Mouse (Mus musculus) megakaryocyte, adult 5-6 weeks (primary cell): ENCODE data around the gene Guca2a. TPM values are rescaled to one million over a fixed set of nuclear protein-coding genes. Genes with fewer than 3 reads are reported as not detected.
A peak's percentile ranks its signal among the peaks of the same experiment; 100 is the strongest.

ENCODE experiments used
- ATAC-seq: 2 replicates; pipeline ENCODE4 v1.8.0; 2016; ENCODE audit warnings: mild to moderate bottlenecking, inconsistent platforms; ENCODE audit not compliant: poor library complexity, severe bottlenecking
- total RNA-seq, 2 experiments: library from RNA; stranded (forward) in 1 of 2; stranded (reverse) in 1 of 2; fragments of 153-499, 151-499 nt in 1 of 2; fragments of 221-1000, 200-1000 nt in 1 of 2; gene quantifications; 2 replicates each; pipeline versions ENCODE4 v1.2.3 to v1.2.4; 2015 to 2017

The Guca2a gene
- total RNA-seq (2015) = not detected in 2 replicates
- not detected in 2 replicates for total RNA-seq (2017)

GRCm38 (mm10) chr4:119637176-119637845 lies at the start of gene Guca2a:
Gene Guca2a (plus strand): TSS chr4:119637704.
- no peak for ATAC-seq

- ATAC-seq = no peak
Observed at GRCm38 (mm10) chr4:119588037-119588436, 49.5 kb upstream of the Guca2a start.

- ATAC-seq = no peak
Observed at GRCm38 (mm10) chr4:119589423-119589822, 48.1 kb upstream of the Guca2a start.

- ATAC-seq = no peak
Observed at GRCm38 (mm10) chr4:119590027-119590426, 47.5 kb upstream of the Guca2a start.

- ATAC-seq = no peak
Observed at GRCm38 (mm10) chr4:119592479-119592878, 45.0 kb upstream of the Guca2a start.

GRCm38 (mm10) chr4:119594331-119594730 lies 43.2 kb upstream of the Guca2a start:
- ATAC-seq = no peak

- no peak for ATAC-seq
Observed at GRCm38 (mm10) chr4:119599605-119600004, 37.9 kb upstream of the Guca2a start.

- ATAC-seq = peak; percentile 91
Observed at GRCm38 (mm10) chr4:119609488-119609887, 28.0 kb upstream of the Guca2a start.

GRCm38 (mm10) chr4:119614078-119614477 lies 23.4 kb upstream of the Guca2a start:
- peak; percentile 65 for ATAC-seq

GRCm38 (mm10) chr4:119614724-119615123 lies 22.8 kb upstream of the Guca2a start:
- ATAC-seq = no peak

GRCm38 (mm10) chr4:119626081-119626645 lies 11.3 kb upstream of the Guca2a start:
- no peak for ATAC-seq

GRCm38 (mm10) chr4:119626876-119627275 lies 10.6 kb upstream of the Guca2a start:
- no peak for ATAC-seq

GRCm38 (mm10) chr4:119627317-119627716 lies 10.2 kb upstream of the Guca2a start:
- no peak for ATAC-seq

- ATAC-seq = peak; percentile 67
Observed at GRCm38 (mm10) chr4:119628363-119628762, 9.1 kb upstream of the Guca2a start.

- peak; percentile 43; the same call in 1 of the 2 replicates for ATAC-seq
Observed at GRCm38 (mm10) chr4:119631115-119631919, 6.2 kb upstream of the Guca2a start.

GRCm38 (mm10) chr4:119632721-119633120 lies 4.8 kb upstream of the Guca2a start:
- ATAC-seq = no peak

- no peak for ATAC-seq
Observed at GRCm38 (mm10) chr4:119633342-119633741, 4.2 kb upstream of the Guca2a start.

GRCm38 (mm10) chr4:119633948-119634347 lies 3.6 kb upstream of the Guca2a start:
- ATAC-seq = no peak

- no peak for ATAC-seq
Observed at GRCm38 (mm10) chr4:119634908-119635660, 2.4 kb upstream of the Guca2a start.

GRCm38 (mm10) chr4:119635686-119636085 lies 1.8 kb upstream of the Guca2a start:
- no peak for ATAC-seq

- no peak for ATAC-seq
Observed at GRCm38 (mm10) chr4:119636731-119637130, 773 bp upstream of the Guca2a start.
